Mouse (Mus musculus) Muller cell, postnatal 12 days (primary cell): Measurements from ENCODE around the gene Col6a3.

Experiments used
- DNase-seq: peaks from one replicate; pipeline ENCODE4 v3.0.0-alpha.2; 2015; ENCODE audit errors: inconsistent ontology term

Col6a3 gene

GRCm38 (mm10) chr1:90843836-90844235, at the start of gene Col6a3:
TSS of gene Col6a3 (minus strand) at chr1:90843971.
- no peak for DNase-seq

GRCm38 (mm10) chr1:90885771-90886460, 42.1 kb upstream of the Col6a3 start:
- no peak for DNase-seq

GRCm38 (mm10) chr1:90876486-90877270, 32.9 kb upstream of the Col6a3 start:
- DNase-seq, result no peak

- DNase-seq, result no peak
These were observed 32.2 kb upstream of the Col6a3 start for GRCm38 (mm10) chr1:90875961-90876360.

- DNase-seq, result no peak
These were observed 31.6 kb upstream of the Col6a3 start for GRCm38 (mm10) chr1:90875371-90875770.

GRCm38 (mm10) chr1:90870581-90870980, 26.8 kb upstream of the Col6a3 start:
- no peak for DNase-seq

GRCm38 (mm10) chr1:90866734-90867133, 23.0 kb upstream of the Col6a3 start:
- peak; percentile 77 for DNase-seq

- no peak for DNase-seq
These were observed 12.1 kb upstream of the Col6a3 start for GRCm38 (mm10) chr1:90855880-90856279.

GRCm38 (mm10) chr1:90849836-90850235, 6.1 kb upstream of the Col6a3 start:
- DNase-seq, result no peak

- DNase-seq, result no peak
These were observed 1.4 kb upstream of the Col6a3 start for GRCm38 (mm10) chr1:90845206-90845605.

GRCm38 (mm10) chr1:90842789-90843587, 783 bp downstream of the Col6a3 start:
- DNase-seq, result no peak

GRCm38 (mm10) chr1:90840250-90840649, 3.5 kb downstream of the Col6a3 start:
- peak; percentile 19 for DNase-seq

- peak; percentile 6 for DNase-seq
These were observed 5.1 kb downstream of the Col6a3 start for GRCm38 (mm10) chr1:90838657-90839056.

- peak; percentile 58 for DNase-seq
These were observed 5.5 kb downstream of the Col6a3 start for GRCm38 (mm10) chr1:90838221-90838620.

GRCm38 (mm10) chr1:90836178-90836740, 7.5 kb downstream of the Col6a3 start:
- DNase-seq, result no peak

- peak; percentile 67 for DNase-seq
These were observed 9.1 kb downstream of the Col6a3 start for GRCm38 (mm10) chr1:90834701-90835100.

GRCm38 (mm10) chr1:90830006-90830405, 13.8 kb downstream of the Col6a3 start:
- DNase-seq, result no peak

- no peak for DNase-seq
These were observed 30.5 kb downstream of the Col6a3 start for GRCm38 (mm10) chr1:90813226-90813625.

- no peak for DNase-seq
These were observed 34.8 kb downstream of the Col6a3 start for GRCm38 (mm10) chr1:90808930-90809329.

GRCm38 (mm10) chr1:90803104-90803503, 40.7 kb downstream of the Col6a3 start:
- DNase-seq, result no peak

GRCm38 (mm10) chr1:90801067-90801466, 42.7 kb downstream of the Col6a3 start:
- DNase-seq, result no peak

- DNase-seq, result no peak
These were observed 43.3 kb downstream of the Col6a3 start for GRCm38 (mm10) chr1:90800466-90800865.
